Mouse (Mus musculus) MEL (cell line): ENCODE measurements around the gene Xndc1.

Experiments used
- CTCF ChIP-seq, 3 experiments: IDR thresholded peaks in 2 of 3; conservative IDR thresholded peaks in 1 of 3; 2 replicates each; pipeline ENCODE4 v1.5.1; 2011 to 2012; ENCODE audit warnings: low read length in 3 of 3, low read depth in 2 of 3, mild to moderate bottlenecking in 2 of 3, improper control_type of control experiment in 1 of 3, inconsistent platforms in 1 of 3, mixed read lengths in 1 of 3, moderate library complexity in 1 of 3; ENCODE audit not compliant: control insufficient read depth in 1 of 3, insufficient read depth in 1 of 3, poor library complexity in 1 of 3, severe bottlenecking in 1 of 3
- EP300 ChIP-seq, 2 experiments: IDR thresholded peaks; 2 replicates each; pipeline ENCODE4 v1.6.1; 2011; ENCODE audit warnings: improper control_type of control experiment in 2 of 2, low read length in 2 of 2, low read depth in 1 of 2, mild to moderate bottlenecking in 1 of 2
- GATA1 ChIP-seq: IDR thresholded peaks from 2 replicates; pipeline ENCODE4 v1.6.1; 2011; ENCODE audit warnings: low read depth, low read length, improper control_type of control experiment
- MAX ChIP-seq: IDR thresholded peaks from 2 replicates; pipeline ENCODE4 v1.6.1; 2011; ENCODE audit warnings: low read length, improper control_type of control experiment
- MEF2A ChIP-seq: IDR thresholded peaks from 2 replicates; pipeline ENCODE4 v1.6.1; 2014; ENCODE audit warnings: low read depth, mild to moderate bottlenecking, inconsistent platforms, low read length, improper control_type of control experiment; ENCODE audit not compliant: poor library complexity, insufficient replicate concordance, severe bottlenecking; ENCODE audit errors: extremely low read depth
- MYC ChIP-seq: IDR thresholded peaks from 2 replicates; pipeline ENCODE4 v1.6.1; 2011; ENCODE audit warnings: low read depth, mild to moderate bottlenecking, low read length, improper control_type of control experiment, moderate library complexity
- POLR2AphosphoS2 ChIP-seq: IDR thresholded peaks from 2 replicates; pipeline ENCODE4 v1.6.1; 2011; ENCODE audit warnings: low read length, improper control_type of control experiment
- RCOR1 ChIP-seq: IDR thresholded peaks from 2 replicates; pipeline ENCODE4 v1.6.1; 2012; ENCODE audit warnings: low read depth, mild to moderate bottlenecking, inconsistent platforms, low read length, improper control_type of control experiment
- TAL1 ChIP-seq: IDR thresholded peaks from 2 replicates; pipeline ENCODE4 v1.6.1; 2012; ENCODE audit warnings: mild to moderate bottlenecking, inconsistent platforms, low read length, moderate library complexity, mixed read lengths

GRCm38 (mm10) chr7:102100868-102101267 lies 35.6 kb downstream of the Xndc1 start:
- TF ChIP-seq TAL1: no peak
- TF ChIP-seq GATA1: no peak
- TF ChIP-seq CTCF (IDR thresholded peaks at IDR 0.05 in 2 of 3, conservative IDR thresholded peaks at IDR 0.05 in 1 of 3; ENCODE audit: control insufficient read depth in 1 of 3, insufficient read depth in 1 of 3, low read depth in 2 of 3, low read length in 3 of 3, poor library complexity in 1 of 3, severe bottlenecking in 1 of 3): no peak
- no peak for TF ChIP-seq MYC
- no peak for TF ChIP-seq RCOR1
- TF ChIP-seq POLR2AphosphoS2: no peak
- no peak for TF ChIP-seq MEF2A
- TF ChIP-seq EP300 (IDR thresholded peaks at IDR 0.05; ENCODE audit: low read depth in 1 of 2, low read length in 2 of 2): no peak
- TF ChIP-seq MAX: no peak
